Mouse (Mus musculus): ENCODE measurements at regions not wholly inside any gene's neighbourhood (a gene's known extent, or its start where the extent isn't known, plus 50 kb on each side); places are given as distances from the start of the nearest gene placed in this dataset.

GRCm38 (mm10) chr4:105566513-105567457, 222.9 kb upstream of the Gm12728 start:
- Histone ChIP-seq H3K4me1 (ENCODE audit: control insufficient read depth, insufficient read depth, low read depth, low read length) (no peaks in the 10 kb centered on the region), H3K27ac (ENCODE audit: low read depth, low read length) (no peak overlapping the region), H3K4me2 (ENCODE audit: low read length) (no peak overlapping the region), H3K4me3 (ENCODE audit: low read length) (no peak overlapping the region), H3K9me3 (ENCODE audit: control insufficient read depth, low read length) (no peaks in the 10 kb centered on the region), H3K27me3 (replicated peaks; ENCODE audit: control insufficient read depth, insufficient read depth, low read length) (no peaks in the 10 kb centered on the region), H3K36me3 (ENCODE audit: control insufficient read depth, insufficient read depth, low read length) (no peaks in the 10 kb centered on the region), H3K9ac (ENCODE audit: low read depth, low read length) (no peak overlapping the region)
- ATAC-seq, result no peak
- WGBS, result 82% methylated on average over 8 of the region's 8 CpGs

- no peak overlapping the region for H3K4me2 ChIP-seq (ENCODE audit: low read length)
- no peaks in the 10 kb centered on the region for H3K9me3 ChIP-seq (ENCODE audit: control insufficient read depth, low read length)
- no peaks in the 10 kb centered on the region for H3K36me3 ChIP-seq (ENCODE audit: control insufficient read depth, insufficient read depth, low read length)
- no peak for ATAC-seq
- H3K9ac ChIP-seq (ENCODE audit: low read depth, low read length), result no peak overlapping the region
- H3K4me3 ChIP-seq (ENCODE audit: low read length), result no peak overlapping the region
- no peak overlapping the region for H3K27ac ChIP-seq (ENCODE audit: low read depth, low read length)
- WGBS, result 88% methylated on average over 1 of the region's 1 CpGs
- H3K27me3 ChIP-seq (replicated peaks; ENCODE audit: control insufficient read depth, insufficient read depth, low read length), result no peaks in the 10 kb centered on the region
- H3K4me1 ChIP-seq (ENCODE audit: control insufficient read depth, insufficient read depth, low read depth, low read length), result no peaks in the 10 kb centered on the region
Observed at GRCm38 (mm10) chr4:105569671-105570070, 220.0 kb upstream of the Gm12728 start.

- Histone ChIP-seq H3K27me3 (replicated peaks; ENCODE audit: control insufficient read depth, insufficient read depth, low read length) (no peaks in the 10 kb centered on the region), H3K4me3 (ENCODE audit: low read length) (no peak overlapping the region), H3K36me3 (ENCODE audit: control insufficient read depth, insufficient read depth, low read length) (no peaks in the 10 kb centered on the region), H3K4me1 (ENCODE audit: control insufficient read depth, insufficient read depth, low read depth, low read length) (no peaks in the 10 kb centered on the region), H3K27ac (ENCODE audit: low read depth, low read length) (no peak overlapping the region), H3K9ac (ENCODE audit: low read depth, low read length) (no peak overlapping the region), H3K9me3 (ENCODE audit: control insufficient read depth, low read length) (peaks cover 4% of the 10 kb centered on the region; the same call in 1 of the 2 replicates), H3K4me2 (ENCODE audit: low read length) (no peak overlapping the region)
- 97% methylated on average over 2 of the region's 2 CpGs for WGBS
- ATAC-seq, result no peak
Observed at GRCm38 (mm10) chr4:105575550-105575949, 214.1 kb upstream of the Gm12728 start.

DNA sequence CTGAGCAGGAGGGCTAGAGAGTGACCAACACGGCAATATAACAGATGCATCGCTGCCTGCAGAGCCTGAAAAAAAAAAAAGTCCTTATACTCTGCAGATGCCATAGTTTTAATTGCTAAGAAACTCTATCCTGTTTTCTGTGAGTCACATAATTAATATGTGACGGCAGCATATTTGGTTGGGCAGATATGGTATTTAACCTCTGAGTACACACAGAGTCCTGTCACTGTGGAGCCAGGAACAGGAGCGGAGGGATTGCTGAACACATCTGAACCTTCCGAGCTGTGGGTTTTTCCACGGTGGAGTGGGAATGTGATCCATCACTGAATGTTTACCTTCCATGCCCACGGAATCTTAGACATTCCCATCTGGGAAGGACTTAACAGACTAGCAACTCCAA, 208.7 kb upstream of the Gm12728 start:
- Histone ChIP-seq H3K36me3 (ENCODE audit: control insufficient read depth, insufficient read depth, low read length) (no peaks in the 10 kb centered on the region), H3K4me1 (ENCODE audit: control insufficient read depth, insufficient read depth, low read depth, low read length) (no peaks in the 10 kb centered on the region), H3K4me3 (ENCODE audit: low read length) (no peak overlapping the region), H3K27me3 (replicated peaks; ENCODE audit: control insufficient read depth, insufficient read depth, low read length) (no peaks in the 10 kb centered on the region), H3K27ac (ENCODE audit: low read depth, low read length) (no peak overlapping the region), H3K9ac (ENCODE audit: low read depth, low read length) (no peak overlapping the region), H3K4me2 (ENCODE audit: low read length) (no peak overlapping the region), H3K9me3 (ENCODE audit: control insufficient read depth, low read length) (peaks cover 4% of the 10 kb centered on the region; the same call in 1 of the 2 replicates)
- 76% methylated on average over 7 of the region's 7 CpGs for WGBS
- ATAC-seq, result no peak

GRCm38 (mm10) chr4:105584329-105584925, 205.2 kb upstream of the Gm12728 start:
- no peak for ATAC-seq
- WGBS, result 73% methylated on average over 10 of the region's 10 CpGs
- no peak overlapping the region for H3K9ac ChIP-seq (ENCODE audit: low read depth, low read length)
- H3K4me2 ChIP-seq (ENCODE audit: low read length), result no peak overlapping the region
- no peak overlapping the region; the same call in 1 of the 2 replicates for H3K27ac ChIP-seq (ENCODE audit: low read depth, low read length)
- no peaks in the 10 kb centered on the region for H3K36me3 ChIP-seq (ENCODE audit: control insufficient read depth, insufficient read depth, low read length)
- H3K9me3 ChIP-seq (ENCODE audit: control insufficient read depth, low read length), result no peaks in the 10 kb centered on the region
- H3K4me1 ChIP-seq (ENCODE audit: control insufficient read depth, insufficient read depth, low read depth, low read length), result no peaks in the 10 kb centered on the region
- H3K27me3 ChIP-seq (replicated peaks; ENCODE audit: control insufficient read depth, insufficient read depth, low read length), result no peaks in the 10 kb centered on the region
- no peak overlapping the region for H3K4me3 ChIP-seq (ENCODE audit: low read length)

DNA sequence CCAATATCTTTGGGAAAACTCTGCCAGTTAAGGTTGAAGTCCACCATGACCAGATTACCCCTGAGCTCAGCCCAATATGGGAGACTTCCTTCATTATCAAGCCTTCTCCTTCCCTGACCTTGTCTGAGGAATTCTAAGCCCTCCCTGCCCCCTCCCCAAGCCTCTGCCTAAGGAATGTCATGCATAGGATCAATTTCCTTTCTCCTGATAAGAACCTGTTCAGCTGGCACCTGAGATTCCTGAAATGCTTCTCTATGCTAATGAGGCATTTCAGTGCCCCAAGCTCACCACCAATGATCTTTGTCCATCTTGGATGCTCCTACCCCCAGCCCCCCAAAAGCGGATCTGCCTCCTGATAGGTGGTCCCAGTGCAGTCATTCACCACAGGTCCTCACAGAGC, 186.0 kb upstream of the Gm12728 start:
- no peak overlapping the region for H3K4me2 ChIP-seq (ENCODE audit: low read length)
- no peak overlapping the region for H3K4me3 ChIP-seq (ENCODE audit: low read length)
- no peak overlapping the region for H3K9ac ChIP-seq (ENCODE audit: low read depth, low read length)
- H3K36me3 ChIP-seq (ENCODE audit: control insufficient read depth, insufficient read depth, low read length), result no peaks in the 10 kb centered on the region
- no peak for ATAC-seq
- WGBS, result 71% methylated on average over 1 of the region's 1 CpGs
- no peaks in the 10 kb centered on the region for H3K9me3 ChIP-seq (ENCODE audit: control insufficient read depth, low read length)
- peaks cover 2% of the 10 kb centered on the region; the same call in 1 of the 2 replicates for H3K4me1 ChIP-seq (ENCODE audit: control insufficient read depth, insufficient read depth, low read depth, low read length)
- no peak overlapping the region for H3K27ac ChIP-seq (ENCODE audit: low read depth, low read length)
- H3K27me3 ChIP-seq (replicated peaks; ENCODE audit: control insufficient read depth, insufficient read depth, low read length), result no peaks in the 10 kb centered on the region

DNA sequence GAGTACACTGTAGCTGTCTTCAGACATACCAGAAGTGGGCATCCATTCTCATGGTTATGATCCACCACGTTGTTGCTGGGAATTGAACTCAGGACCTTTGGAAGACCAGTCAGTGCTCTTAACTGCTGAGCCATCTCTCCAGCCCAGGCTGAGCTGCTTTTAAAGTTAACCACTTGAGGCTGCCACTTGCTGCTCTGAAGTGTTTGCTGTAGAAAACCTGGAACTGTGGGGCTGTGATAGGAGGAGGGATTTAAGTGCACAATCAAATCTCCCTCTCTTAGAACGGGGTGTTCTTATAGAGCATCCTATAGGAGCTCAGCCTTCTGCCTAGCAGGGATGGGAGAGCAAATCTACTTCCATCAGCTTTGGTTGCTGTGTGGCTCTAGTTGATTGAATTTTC, 185.1 kb upstream of the Gm12728 start:
- Histone ChIP-seq H3K27ac (ENCODE audit: low read depth, low read length) (no peak overlapping the region), H3K4me1 (ENCODE audit: control insufficient read depth, insufficient read depth, low read depth, low read length) (peaks cover 2% of the 10 kb centered on the region; the same call in 1 of the 2 replicates), H3K36me3 (ENCODE audit: control insufficient read depth, insufficient read depth, low read length) (no peaks in the 10 kb centered on the region), H3K9me3 (ENCODE audit: control insufficient read depth, low read length) (no peaks in the 10 kb centered on the region), H3K9ac (ENCODE audit: low read depth, low read length) (no peak overlapping the region), H3K4me2 (ENCODE audit: low read length) (no peak overlapping the region), H3K4me3 (ENCODE audit: low read length) (no peak overlapping the region), H3K27me3 (replicated peaks; ENCODE audit: control insufficient read depth, insufficient read depth, low read length) (no peaks in the 10 kb centered on the region)
- no peak for ATAC-seq
- 90% methylated on average over 2 of the region's 2 CpGs for WGBS

- Histone ChIP-seq H3K4me2 (ENCODE audit: low read length) (no peak overlapping the region), H3K9ac (ENCODE audit: low read depth, low read length) (no peak overlapping the region), H3K4me1 (ENCODE audit: control insufficient read depth, insufficient read depth, low read depth, low read length) (peaks cover 2% of the 10 kb centered on the region; the same call in 1 of the 2 replicates), H3K9me3 (ENCODE audit: control insufficient read depth, low read length) (no peaks in the 10 kb centered on the region), H3K36me3 (ENCODE audit: control insufficient read depth, insufficient read depth, low read length) (no peaks in the 10 kb centered on the region), H3K27ac (ENCODE audit: low read depth, low read length) (no peak overlapping the region), H3K27me3 (replicated peaks; ENCODE audit: control insufficient read depth, insufficient read depth, low read length) (no peaks in the 10 kb centered on the region), H3K4me3 (ENCODE audit: low read length) (no peak overlapping the region)
- WGBS, result 15% methylated on average over 5 of the region's 5 CpGs
- no peak for ATAC-seq
Observed at GRCm38 (mm10) chr4:105606731-105607130, 182.9 kb upstream of the Gm12728 start.

DNA sequence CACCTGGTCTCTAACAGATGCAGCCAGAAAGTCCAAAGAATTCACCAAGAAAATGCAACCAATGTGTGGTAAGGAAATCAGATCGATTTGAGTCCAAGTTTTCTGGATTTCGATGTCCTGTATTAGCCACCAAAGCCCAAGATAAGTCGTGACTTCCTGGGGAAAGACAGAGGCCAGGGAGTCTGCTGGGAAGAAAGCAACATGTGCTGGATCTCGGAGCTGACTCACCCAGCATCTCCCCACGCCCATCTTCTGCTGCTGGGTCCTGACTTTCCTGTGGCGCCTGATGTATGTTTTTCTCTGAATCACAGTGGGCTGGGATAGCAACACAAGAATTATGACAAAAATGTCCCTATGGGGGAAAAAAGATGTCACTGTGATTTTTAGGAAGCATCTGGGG, 178.8 kb upstream of the Gm12728 start:
- Histone ChIP-seq H3K4me3 (ENCODE audit: low read length) (no peak overlapping the region), H3K27me3 (replicated peaks; ENCODE audit: control insufficient read depth, insufficient read depth, low read length) (no peaks in the 10 kb centered on the region), H3K36me3 (ENCODE audit: control insufficient read depth, insufficient read depth, low read length) (no peaks in the 10 kb centered on the region), H3K27ac (ENCODE audit: low read depth, low read length) (no peak overlapping the region), H3K9me3 (ENCODE audit: control insufficient read depth, low read length) (no peaks in the 10 kb centered on the region), H3K4me1 (ENCODE audit: control insufficient read depth, insufficient read depth, low read depth, low read length) (peaks cover 2% of the 10 kb centered on the region; the same call in 1 of the 2 replicates), H3K4me2 (ENCODE audit: low read length) (no peak overlapping the region), H3K9ac (ENCODE audit: low read depth, low read length) (no peak overlapping the region)
- no peak for ATAC-seq
- 76% methylated on average over 6 of the region's 6 CpGs for WGBS
